Mouse (Mus musculus) left cerebral cortex, adult 18-20 months (tissue): Measurements from ENCODE around the gene Zfp781. TPM values are rescaled to one million over a fixed set of nuclear protein-coding genes. Genes with fewer than 3 reads are reported as not detected.
A peak's percentile ranks its signal among the peaks of the same experiment; 100 is the strongest.
"Not testable (repeated sequence)": the region's sequence is repeated elsewhere in the genome, so short reads cannot be mapped to it uniquely, and the experiment has no call there.

Source experiments
- DNase-seq, 2 experiments: peaks; one replicate each; pipeline ENCODE4 v3.0.0; 2021 to 2022; ENCODE audit warnings: low spot score in 2 of 2, mixed read lengths in 1 of 2
- long read RNA-seq, 2 experiments: library from polyadenylated mRNA; stranded (forward); transcript quantifications; one replicate each; pipeline ENCODE4 v2.0.0; 2021
- total RNA-seq, 2 experiments: library from RNA; stranded (reverse); gene quantifications; 2 replicates each; pipeline ENCODE4 v1.2.3; 2021

The Zfp781 gene
- total RNA-seq, result 1 to 10 TPM; 4.2 to 5.9 TPM
- long read RNA-seq, experiment 1, partial matches to known transcripts, result 0 of 3 reads
- long read RNA-seq, experiment 1, other reads (novel, unspliced or antisense), result 3 of 3 reads
- long read RNA-seq, experiment 2, partial matches to known transcripts, result 0 of 3 reads
- long read RNA-seq, experiment 2, other reads (novel, unspliced or antisense), result 3 of 3 reads

GRCm38 (mm10) chr10:81929842-81930743 lies at the start of gene Zfp781:
Zfp781 (minus strand) TSS chr10:81930480.
- DNase-seq, result not testable (repeated sequence)

GRCm38 (mm10) chr10:81978365-81979003 lies 48.2 kb upstream of the Zfp781 start:
- DNase-seq, result peak in 1 of 2 experiments; percentile 7

GRCm38 (mm10) chr10:81930744-81931118 lies 451 bp upstream of the Zfp781 start:
- DNase-seq, result not testable (repeated sequence)

GRCm38 (mm10) chr10:81863409-81864407 lies 66.6 kb downstream of the Zfp781 start, which contains the start of gene Gm32687:
Gm32687 (plus strand) TSS chr10:81863934.
- DNase-seq, result peak in 1 of 2 experiments; percentile 1

Other genes starting within 250 kb of the Zfp781 start
- 10 to 100 TPM in 1 of 2 experiments, 1 to 10 TPM in 1; 8.6 to 10.6 TPM for gene Zfp433, start 225.7 kb downstream of the Zfp781 start, total RNA-seq
- 10 to 100 TPM; 12.5 to 14.8 TPM for gene Gm3055, start 159.3 kb downstream of the Zfp781 start, total RNA-seq
- 1 to 10 TPM; 3.0 to 3.2 TPM for gene Gm4767, start 118.3 kb downstream of the Zfp781 start, total RNA-seq
- gene Gm32687, start 66.5 kb downstream of the Zfp781 start, total RNA-seq, result 1 to 10 TPM; 2.1 to 3.8 TPM
- gene Zfp873, start 117.6 kb upstream of the Zfp781 start, total RNA-seq, result 10 to 100 TPM; 11.9 to 12.4 TPM
- gene BC024063, start 152.9 kb upstream of the Zfp781 start, total RNA-seq, result 1 to 10 TPM; 8.9 to 9.0 TPM
- 1 to 10 TPM; 7.6 TPM for gene AU041133, start 197.5 kb upstream of the Zfp781 start, total RNA-seq